Mouse (Mus musculus): ENCODE results near the gene Hbq1a.

DNA sequence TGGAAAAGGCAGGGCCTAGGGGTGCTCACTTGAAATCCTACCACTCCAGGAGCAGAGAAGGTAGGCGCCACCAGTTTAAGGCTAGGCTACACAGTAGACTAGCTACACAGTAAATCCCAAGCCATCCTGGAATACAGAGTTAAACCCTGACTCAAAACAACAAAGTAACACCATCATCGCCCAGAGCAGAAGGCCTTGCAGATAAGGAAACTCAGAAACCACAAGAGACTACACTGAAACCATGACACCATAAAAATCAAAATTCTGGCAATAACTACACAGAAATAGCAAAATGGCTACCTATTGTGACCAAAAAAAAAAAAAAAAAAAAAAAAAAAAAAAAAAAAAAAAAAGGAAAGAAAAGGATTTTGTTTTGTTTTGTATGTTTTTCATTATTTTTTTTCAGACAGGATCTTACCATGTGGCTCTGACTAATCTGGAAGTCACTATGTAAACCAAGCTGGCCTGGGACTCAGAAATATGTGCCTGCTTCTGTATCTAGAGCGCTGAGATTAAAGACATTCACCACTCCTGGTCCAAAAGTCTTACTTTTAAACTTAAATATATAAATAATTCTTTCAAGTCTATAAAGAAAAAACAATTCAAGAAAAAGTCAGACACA, 34.6 kb upstream of the Hbq1a start:
- TF ChIP-seq POLR2A (IDR thresholded peaks at IDR 0.05; ENCODE audit: borderline replicate concordance, insufficient read depth, low read length) (no peak), CTCF (IDR thresholded peaks at IDR 0.05; ENCODE audit: borderline replicate concordance, insufficient read depth, low read depth, low read length) (no peak)

Measured in cerebellum, adult 2 months (tissue).